Mouse (Mus musculus) activated CD4-positive, CD25-positive, alpha-beta regulatory T cell (primary cell): Measurements from ENCODE around the gene Col1a1. TPM values are rescaled to one million over a fixed set of nuclear protein-coding genes. Genes with fewer than 3 reads are reported as not detected.

Source experiments
- polyA plus RNA-seq, 2 experiments: library from polyadenylated mRNA; unstranded; fragments of 100-300 nt; shearing (Covaris generic); gene quantifications; one replicate each; pipeline ENCODE4 v1.2.1; 2017

The Col1a1 gene
- under 1 TPM; 0.51 to 0.80 TPM for polyA plus RNA-seq

GRCm38 (mm10) chr11:94936045-94936444 lies at the start of gene Col1a1:
TSS of gene Col1a1 (plus strand) at chr11:94936224.

GRCm38 (mm10) chr11:94967419-94967818 lies 31.4 kb downstream of the Col1a1 start, which contains the start of gene Hils1:
TSS of gene Hils1 (plus strand) at chr11:94967593.

GRCm38 (mm10) chr11:94976199-94976598 lies 40.2 kb downstream of the Col1a1 start, which contains the start of gene Sgca:
TSS of gene Sgca (minus strand) at chr11:94976327.

GRCm38 (mm10) chr11:94990749-94991577 lies 54.9 kb downstream of the Col1a1 start, which contains the start of gene Ppp1r9b:
TSS of gene Ppp1r9b (plus strand) at chr11:94991035.

Other genes with a start within 250 kb of the Col1a1 start
- gene Gm11541, start 231.7 kb upstream of the Col1a1 start, polyA plus RNA-seq: under 1 TPM in 1 of 2 experiments, not detected in 1; 0.17 TPM
- under 1 TPM in 1 of 2 experiments, not detected in 1; 0.23 TPM for gene Cdc34b, start 194.4 kb upstream of the Col1a1 start, polyA plus RNA-seq
- gene Tmem92, start 153.5 kb upstream of the Col1a1 start, polyA plus RNA-seq: under 1 TPM in 1 of 2 experiments, not detected in 1; 0.33 TPM
- gene Hils1, start 31.4 kb downstream of the Col1a1 start, polyA plus RNA-seq: not detected
- gene Sgca, start 40.1 kb downstream of the Col1a1 start, polyA plus RNA-seq: not detected
- gene Ppp1r9b, start 54.8 kb downstream of the Col1a1 start, polyA plus RNA-seq: 10 to 100 TPM; 22.0 to 38.5 TPM
- under 1 TPM; 0.20 to 0.44 TPM for gene Samd14, start 73.7 kb downstream of the Col1a1 start, polyA plus RNA-seq
- 10 to 100 TPM; 10.5 to 15.3 TPM for gene Pdk2, start 105.1 kb downstream of the Col1a1 start, polyA plus RNA-seq
- gene Itga3, start 140.6 kb downstream of the Col1a1 start, polyA plus RNA-seq: 1 to 10 TPM; 1.4 to 2.1 TPM
- under 1 TPM in 1 of 2 experiments, not detected in 1; 0.06 TPM for gene Dlx3, start 183.9 kb downstream of the Col1a1 start, polyA plus RNA-seq
- under 1 TPM in 1 of 2 experiments, not detected in 1; 0.55 TPM for gene Dlx4, start 210.0 kb downstream of the Col1a1 start, polyA plus RNA-seq